Mouse (Mus musculus): ENCODE measurements around the gene Resp18.
"Not testable (repeated sequence)": the region's sequence is repeated elsewhere in the genome, so short reads cannot be mapped to it uniquely, and the experiment has no call there.

Gene Resp18

GRCm38 (mm10) chr1:75236117-75237050 is 41.8 kb downstream of the Resp18 start, which contains the start of gene Dnajb2:
TSS of gene Dnajb2 (plus strand) at chr1:75236406.
- ATAC-seq (ENCODE audit: low TSS enrichment): peak; percentile 51

GRCm38 (mm10) chr1:75234606-75235005 is 43.6 kb downstream of the Resp18 start:
- peak; percentile 45 for ATAC-seq (ENCODE audit: low TSS enrichment)

GRCm38 (mm10) chr1:75232489-75232888 is 45.7 kb downstream of the Resp18 start:
- not testable (repeated sequence) for ATAC-seq (ENCODE audit: low TSS enrichment)

- no peak for ATAC-seq (ENCODE audit: low TSS enrichment)
Observed at GRCm38 (mm10) chr1:75231664-75232152, 46.5 kb downstream of the Resp18 start, which contains the start of gene A630095N17Rik. TSS of gene A630095N17Rik (minus strand) at chr1:75232102.

GRCm38 (mm10) chr1:75231224-75231623 is 47.0 kb downstream of the Resp18 start:
- ATAC-seq (ENCODE audit: low TSS enrichment): no peak; the same call in 1 of the 2 replicates

- ATAC-seq (ENCODE audit: low TSS enrichment): no peak
Observed at GRCm38 (mm10) chr1:75230335-75230994, 47.8 kb downstream of the Resp18 start.

GRCm38 (mm10) chr1:75229158-75229557 is 49.1 kb downstream of the Resp18 start:
- no peak for ATAC-seq (ENCODE audit: low TSS enrichment)

- no peak for ATAC-seq (ENCODE audit: low TSS enrichment)
Observed at GRCm38 (mm10) chr1:75227653-75228052, 50.6 kb downstream of the Resp18 start.

GRCm38 (mm10) chr1:75226138-75226537 is 52.1 kb downstream of the Resp18 start:
- ATAC-seq (ENCODE audit: low TSS enrichment): no peak

GRCm38 (mm10) chr1:75225473-75225872 is 52.7 kb downstream of the Resp18 start:
- no peak for ATAC-seq (ENCODE audit: low TSS enrichment)

GRCm38 (mm10) chr1:75223532-75223931 is 54.7 kb downstream of the Resp18 start:
- ATAC-seq (ENCODE audit: low TSS enrichment): no peak

- ATAC-seq (ENCODE audit: low TSS enrichment): no peak
Observed at GRCm38 (mm10) chr1:75222926-75223325, 55.3 kb downstream of the Resp18 start.

Data from frontal cortex, adult (tissue).